Mouse (Mus musculus) lung, adult 2 months (tissue): ENCODE results near the gene Mkrn2.

ENCODE experiments used
- CTCF ChIP-seq: fragments of 200-500 bp; IDR thresholded peaks from 2 replicates; pipeline ENCODE4 v1.5.1; 2011; ENCODE audit warnings: mild to moderate bottlenecking, low read length, control low read depth; ENCODE audit not compliant: insufficient read depth
- POLR2A ChIP-seq: fragments of 200-500 bp; IDR thresholded peaks from 2 replicates; pipeline ENCODE4 v1.6.1; 2011; ENCODE audit warnings: low read depth, mild to moderate bottlenecking, control low read depth, low read length, borderline replicate concordance; ENCODE audit errors: extremely low read depth

DNA sequence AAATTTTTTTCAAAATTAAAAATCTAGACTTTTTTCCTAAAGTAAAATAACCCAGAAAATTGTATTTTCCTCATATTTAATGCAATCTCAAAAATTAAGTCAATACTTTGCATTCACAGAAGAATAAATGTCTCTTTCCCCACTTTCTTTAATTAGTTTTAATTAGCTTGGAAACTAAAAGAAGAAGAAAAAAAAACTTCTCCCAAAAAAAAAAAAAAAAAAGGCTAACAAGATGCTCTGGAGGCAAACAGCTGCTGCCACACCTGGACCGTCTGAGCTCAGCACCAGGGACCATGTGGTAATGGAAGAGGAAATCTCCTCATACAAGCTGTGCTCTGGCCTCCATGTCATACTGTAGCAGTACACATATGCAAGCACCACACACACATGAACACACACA is 41.6 kb downstream of the Mkrn2 start:
- no peak for TF ChIP-seq CTCF
- no peak for TF ChIP-seq POLR2A
